Mouse (Mus musculus): ENCODE data around the gene Tmem181a. TPM values are rescaled to one million over a fixed set of nuclear protein-coding genes. Genes with fewer than 3 reads are reported as not detected.
A peak's percentile ranks its signal among the peaks of the same experiment; 100 is the strongest.
"Not testable (repeated sequence)": the region's sequence is repeated elsewhere in the genome, so short reads cannot be mapped to it uniquely, and the experiment has no call there.

The Tmem181a gene
- polyA plus RNA-seq, 2 experiments from 2014 or later, result 14.7 to 19.1 TPM

DNA sequence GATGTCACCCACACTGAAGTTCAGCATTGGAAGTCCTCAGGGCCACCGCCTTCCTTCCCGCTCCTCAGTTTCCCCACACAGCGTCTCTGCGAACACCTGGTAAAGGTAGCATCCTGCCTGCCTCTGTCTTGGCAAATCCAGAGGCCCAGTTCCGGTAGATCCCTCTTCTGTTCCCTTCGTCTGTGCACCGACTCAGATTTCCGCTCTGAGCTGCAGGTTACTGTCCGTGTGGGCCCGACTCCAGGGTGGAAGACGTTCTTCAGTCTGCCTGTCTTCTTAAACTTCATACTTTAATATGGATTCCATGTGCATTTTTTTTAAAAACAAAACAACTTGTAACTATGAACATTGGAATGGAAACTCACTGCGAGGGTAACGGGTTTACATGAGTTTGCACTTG is 49.8 kb downstream of the Tmem181a start:
- not testable (repeated sequence) for ATAC-seq

DNA sequence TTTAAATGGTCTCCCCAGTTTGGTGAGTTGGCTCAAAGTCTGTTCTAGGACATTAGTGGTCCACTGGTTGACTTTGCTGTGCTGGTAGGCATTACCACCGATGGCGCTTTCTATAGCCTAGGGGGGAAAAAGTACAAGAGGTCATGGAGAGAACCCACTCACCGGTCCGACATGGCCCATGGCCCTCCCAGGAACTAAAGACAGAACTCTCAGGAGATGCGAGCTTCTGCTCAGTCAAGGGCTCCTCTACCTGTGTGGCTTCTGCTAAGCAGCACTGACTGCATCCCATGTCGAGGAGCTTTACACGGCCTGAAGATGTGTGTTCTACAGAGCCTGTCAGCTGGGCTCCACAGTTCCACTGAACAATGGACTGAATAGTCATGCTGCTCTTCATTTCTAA is 55.1 kb downstream of the Tmem181a start:
- ATAC-seq, result not testable (repeated sequence)

DNA sequence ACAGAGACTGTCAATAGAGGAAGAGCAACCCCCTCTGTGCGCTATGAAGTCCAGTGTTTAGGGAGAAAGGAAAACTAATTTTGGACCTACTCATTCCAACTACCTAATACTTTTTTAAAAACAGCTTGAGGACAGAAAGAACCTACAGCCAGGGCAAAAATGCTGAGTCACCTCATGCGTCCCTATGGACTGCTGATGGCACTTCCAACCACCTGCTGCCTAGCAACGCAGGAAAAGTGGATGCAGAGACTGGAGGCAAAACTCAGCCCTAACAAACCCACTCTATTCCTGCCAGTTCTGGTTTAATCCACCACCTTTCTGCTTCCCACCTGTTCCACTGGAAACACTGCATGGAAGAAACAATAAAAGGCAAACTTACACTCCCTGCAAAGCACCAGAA is 56.1 kb downstream of the Tmem181a start:
- ATAC-seq, result not testable (repeated sequence)

DNA sequence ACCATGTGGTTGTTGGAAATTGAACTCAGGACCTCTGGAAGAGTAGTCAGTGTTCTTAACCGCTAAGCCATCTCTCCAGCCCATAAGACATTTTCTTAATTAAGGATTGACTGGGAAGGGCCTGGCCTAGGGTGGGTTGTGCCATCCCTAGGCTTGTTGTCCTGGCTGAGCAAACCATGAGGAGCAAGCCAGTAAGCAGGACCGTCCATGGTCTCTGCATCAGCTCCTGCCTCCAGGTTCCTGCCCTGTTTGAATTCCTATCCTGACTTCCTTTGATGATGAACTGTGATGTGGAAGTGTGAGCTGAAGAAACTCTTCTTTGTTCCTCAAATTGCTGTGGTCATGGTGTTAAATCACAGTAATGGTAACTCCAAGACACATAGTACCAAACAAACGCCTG is 57.8 kb downstream of the Tmem181a start:
- ATAC-seq, result not testable (repeated sequence)

DNA sequence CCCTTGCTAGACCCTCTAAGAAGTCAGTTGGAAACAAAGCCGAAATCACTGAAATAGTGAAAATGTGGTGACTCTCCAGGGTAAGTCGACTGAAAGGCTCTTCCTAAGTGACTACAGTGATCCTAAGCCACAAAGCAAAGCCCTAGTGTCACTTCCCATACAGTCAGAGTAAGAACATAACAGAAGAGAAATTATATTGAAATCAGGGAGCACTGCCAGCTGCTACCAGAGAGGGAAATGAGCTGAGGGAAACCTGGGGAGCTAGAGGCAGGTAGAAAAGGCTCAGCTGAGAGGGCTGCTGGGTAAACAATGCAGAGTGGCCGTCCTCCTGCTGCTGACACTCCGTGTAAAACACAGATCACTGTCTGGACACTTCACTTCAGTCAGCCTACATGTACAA is 59.0 kb downstream of the Tmem181a start:
- ATAC-seq, result not testable (repeated sequence)

DNA sequence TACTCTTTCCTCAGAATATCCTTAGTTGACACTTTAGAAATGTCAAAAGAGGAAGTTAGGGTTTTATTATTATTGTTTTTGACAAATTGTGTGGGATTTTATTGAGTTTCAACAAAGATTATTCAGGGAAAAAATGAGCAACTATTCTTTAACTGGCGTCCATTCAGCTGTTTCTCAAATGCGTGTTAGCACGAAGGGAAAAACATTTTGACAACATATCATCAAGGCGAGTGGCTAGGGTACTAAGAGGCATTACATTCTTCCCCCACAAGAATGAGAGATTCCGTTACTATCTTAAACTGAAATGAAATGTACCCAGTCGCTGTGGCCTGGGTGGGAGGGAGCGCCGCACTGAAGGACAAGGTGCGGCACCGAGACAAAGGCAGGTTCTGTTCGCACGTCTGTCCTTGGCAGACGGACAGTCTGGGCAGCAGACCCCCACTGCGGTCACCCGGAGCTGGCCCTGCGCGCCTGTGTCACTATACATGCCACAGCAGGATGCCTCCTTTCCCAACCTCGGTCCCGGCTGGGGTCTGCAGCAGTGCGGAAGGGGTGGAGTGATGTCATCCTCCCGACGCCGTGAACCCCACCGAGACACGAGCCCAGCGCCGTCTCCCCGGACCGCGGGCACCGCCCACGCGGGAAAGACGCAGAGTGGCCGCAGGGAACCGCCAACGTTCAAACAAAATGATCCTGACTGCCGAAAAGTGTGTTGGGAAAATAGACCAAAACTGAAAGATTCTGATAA is 59.9 kb downstream of the Tmem181a start:
- not testable (repeated sequence) for ATAC-seq

DNA sequence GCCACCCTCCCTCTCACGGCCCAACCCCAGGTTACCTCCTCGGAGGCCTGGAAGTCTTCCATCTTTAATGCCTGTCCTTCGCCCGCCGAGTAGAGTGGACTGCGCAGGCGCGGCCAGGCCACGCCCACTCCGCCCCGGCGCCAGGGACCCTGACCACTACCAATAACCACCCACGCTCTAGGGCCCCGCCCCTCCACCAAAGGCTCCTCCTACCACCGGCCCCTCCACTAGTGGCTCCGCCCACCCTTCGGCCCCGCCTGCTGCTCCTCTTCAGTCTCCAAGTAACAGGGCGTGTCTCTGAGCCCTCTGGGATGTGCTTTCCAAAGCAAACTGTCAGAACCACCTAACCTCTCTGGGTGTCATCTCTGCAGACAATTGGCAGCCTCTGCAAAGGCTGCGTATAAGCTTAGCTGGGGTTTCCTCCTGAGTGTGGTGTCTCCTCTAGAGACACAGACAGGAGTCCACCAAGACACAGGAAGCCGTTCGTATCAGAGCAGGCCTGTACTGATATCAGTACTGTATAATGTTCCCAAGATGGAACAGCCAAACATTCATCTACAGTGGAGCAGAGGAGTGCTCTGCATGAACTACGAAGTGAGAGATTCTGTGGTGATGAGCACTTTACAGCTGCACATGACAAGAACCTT is 60.8 kb downstream of the Tmem181a start, which contains the start of gene Dynlt1a:
Gene Dynlt1a, minus strand, starts transcription at position 162 of the 647 bp plus-strand sequence.
- ATAC-seq, result peak; percentile 93

DNA sequence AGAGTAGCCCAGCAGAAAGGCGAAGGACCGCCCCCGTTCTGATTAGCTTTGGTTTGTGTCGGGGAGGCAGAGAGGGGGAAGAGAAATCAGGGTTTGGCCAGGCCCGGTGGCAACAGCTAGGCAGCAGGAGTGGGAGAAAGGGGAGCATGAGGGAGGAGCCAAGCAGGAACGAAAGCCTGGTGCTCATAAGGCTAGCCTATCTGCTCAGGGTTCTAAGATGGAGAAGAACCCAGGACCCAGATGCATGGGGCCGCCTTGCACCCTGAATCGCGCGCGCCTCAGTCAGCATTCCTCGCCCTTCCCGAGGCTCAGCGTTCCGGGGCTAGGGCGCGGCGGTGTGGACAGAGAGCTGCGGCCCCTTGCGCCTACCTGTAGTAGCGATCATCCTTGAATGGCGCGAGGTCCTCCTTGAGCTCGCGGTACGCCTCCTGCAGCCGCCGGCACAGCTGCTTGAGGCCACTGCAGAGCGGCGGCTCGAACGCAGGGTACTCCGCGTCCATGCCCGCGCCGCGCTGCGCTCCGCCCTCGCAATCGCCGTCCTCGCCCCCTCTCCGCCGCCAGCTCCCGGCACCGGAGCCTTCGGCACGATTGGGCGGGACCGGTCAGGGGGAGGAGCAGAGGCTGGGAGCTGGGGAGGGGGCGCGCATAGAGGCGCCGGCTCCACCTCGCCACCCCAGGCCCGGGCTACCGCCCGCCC is 64.6 kb downstream of the Tmem181a start:
- not testable (repeated sequence) for ATAC-seq

DNA sequence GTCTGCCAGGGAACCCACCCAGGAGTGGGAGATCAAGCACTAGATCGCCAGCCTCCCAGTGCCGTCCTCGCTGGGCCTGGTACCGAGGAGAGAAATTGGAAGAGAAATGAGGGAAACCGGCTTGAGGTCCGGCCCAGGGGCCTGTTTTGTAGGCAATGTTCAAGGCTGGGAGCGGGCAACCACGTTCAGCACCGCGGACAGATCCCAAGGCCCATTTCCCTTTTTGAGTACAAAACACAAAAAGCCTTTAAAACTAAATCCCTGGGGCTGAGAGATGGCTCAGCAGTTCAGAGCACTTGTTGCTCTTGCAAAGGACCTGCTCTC is 65.1 kb downstream of the Tmem181a start:
- ATAC-seq, result not testable (repeated sequence)

DNA sequence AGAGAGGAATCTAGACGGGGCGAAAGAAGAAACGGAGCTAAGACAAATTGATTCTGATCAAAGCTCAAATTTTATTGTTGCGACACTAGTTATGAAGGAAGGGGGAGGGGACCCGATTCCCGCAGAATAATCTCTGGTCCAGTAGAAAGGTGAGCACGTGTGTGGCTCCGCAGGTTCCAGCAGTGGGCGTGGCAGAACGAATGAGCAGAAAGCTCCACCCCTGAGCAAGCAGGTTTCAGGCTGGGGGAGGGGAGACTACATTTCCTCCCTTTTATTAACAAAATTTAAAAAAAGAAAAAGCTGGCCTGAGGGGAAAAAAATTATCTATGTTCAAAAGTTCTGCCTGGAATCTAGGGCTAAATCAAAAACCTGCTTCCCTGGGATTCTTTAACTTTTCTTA is 68.4 kb downstream of the Tmem181a start:
- not testable (repeated sequence) for ATAC-seq

DNA sequence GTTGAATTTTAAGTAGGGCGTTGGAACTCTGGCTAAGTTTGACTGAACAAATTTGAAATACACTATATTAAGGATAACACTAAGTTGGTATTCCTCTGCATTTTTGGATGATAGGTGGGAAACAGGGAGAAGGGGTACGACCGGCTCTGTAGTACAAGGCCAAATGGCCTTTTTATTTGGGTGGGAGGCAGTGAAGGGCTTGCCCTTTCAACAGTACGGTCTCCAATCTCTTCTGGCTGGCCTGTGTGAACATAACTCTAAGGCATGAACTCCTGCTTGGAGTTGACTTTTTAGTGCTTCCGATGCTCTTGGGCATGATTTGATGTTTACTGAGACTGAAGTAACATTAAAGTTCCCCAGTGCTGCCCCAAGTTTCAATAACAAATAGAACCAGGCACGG is 68.9 kb downstream of the Tmem181a start:
- ATAC-seq, result not testable (repeated sequence)

DNA sequence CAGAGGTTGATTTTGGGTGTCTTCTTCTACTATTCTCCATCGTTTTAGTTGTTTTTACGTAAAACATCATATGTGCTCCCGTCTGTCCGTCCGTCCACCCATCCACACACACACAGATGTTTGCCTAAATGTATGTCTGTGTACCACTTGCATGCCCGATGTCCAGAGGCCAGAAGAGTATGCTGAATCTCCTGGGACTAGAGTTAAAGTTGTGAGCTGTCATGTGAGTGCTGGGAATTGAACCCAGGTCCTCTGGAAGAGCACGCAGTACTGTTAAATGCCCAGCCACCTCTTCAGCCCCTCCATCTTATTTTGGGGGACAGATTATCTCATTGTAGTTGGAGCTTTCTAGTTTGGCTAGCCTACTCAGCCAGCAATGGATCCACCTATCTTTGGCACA is 70.9 kb downstream of the Tmem181a start:
- ATAC-seq, result not testable (repeated sequence)

DNA sequence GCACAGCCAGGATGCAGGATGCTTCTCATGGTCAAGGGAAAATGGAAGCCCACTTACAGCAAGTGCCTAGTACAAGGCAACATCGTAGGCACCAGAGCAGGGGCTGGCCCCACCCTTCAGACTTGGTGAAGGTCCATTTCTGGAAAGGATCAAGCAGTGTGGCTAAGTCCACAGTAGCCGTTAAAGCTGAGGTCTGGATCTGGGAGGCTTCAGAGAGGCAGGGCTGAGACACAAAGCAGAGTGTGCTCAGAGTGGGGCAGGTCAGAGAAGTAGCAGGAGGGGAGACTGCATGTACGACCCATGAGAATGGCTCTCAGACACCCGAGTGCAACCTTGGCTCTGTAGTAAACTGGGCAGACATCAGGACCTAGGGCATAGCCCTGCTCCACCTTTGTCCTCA is 72.3 kb downstream of the Tmem181a start:
- ATAC-seq, result not testable (repeated sequence)

DNA sequence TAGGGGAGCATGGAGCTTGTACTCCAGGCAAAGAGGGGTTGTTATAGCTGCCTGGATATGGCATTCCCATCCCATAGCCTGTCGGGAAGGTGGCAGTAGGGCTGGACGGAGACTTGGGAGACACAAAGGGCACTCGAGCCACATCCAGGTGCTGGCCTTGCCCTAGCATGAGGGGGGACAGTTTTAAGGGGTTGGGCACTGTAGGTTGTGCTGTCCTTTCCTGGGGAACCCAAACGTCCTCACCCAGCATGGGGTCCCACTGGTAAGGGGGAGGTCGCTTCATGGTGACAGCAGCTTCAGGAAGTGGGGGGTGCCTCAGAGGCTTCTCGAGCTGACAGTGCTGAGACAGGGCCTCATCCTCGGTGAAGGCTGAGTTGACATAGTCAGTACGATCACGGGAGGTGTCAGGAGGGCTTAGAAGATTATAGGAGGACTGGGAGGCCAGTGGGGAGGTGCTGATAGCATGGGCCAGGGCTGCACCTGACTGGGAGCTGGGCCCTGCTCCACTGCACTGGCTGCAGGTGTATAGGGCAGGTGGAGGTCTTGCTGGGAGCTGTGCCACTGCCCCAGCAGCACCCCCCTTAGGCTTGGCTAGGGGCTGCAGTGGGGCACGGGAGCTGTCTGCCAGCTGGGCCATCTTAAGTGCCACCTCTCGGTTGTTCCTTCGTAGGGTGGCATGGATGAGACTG is 86.1 kb downstream of the Tmem181a start:
- not testable (repeated sequence) for ATAC-seq

DNA sequence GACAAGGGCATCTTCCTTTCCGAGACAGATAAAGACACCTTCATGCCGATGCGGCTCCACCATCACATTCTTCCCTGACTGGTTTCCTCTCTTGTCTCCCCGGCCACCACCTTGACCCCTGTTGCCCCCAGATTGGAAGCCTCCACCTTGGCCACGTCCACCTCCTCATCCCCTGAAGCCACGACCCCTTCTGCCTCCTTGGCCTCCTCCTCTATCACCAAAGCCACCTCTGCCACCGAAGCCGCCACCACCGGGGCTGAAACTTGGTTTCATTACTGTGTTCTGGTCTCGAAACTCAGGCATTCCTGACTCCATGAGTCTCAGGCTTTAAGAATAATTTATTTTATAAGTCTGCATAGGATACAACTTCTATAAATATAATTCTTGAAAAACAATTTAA is 98.6 kb downstream of the Tmem181a start:
- ATAC-seq, result not testable (repeated sequence)

Other genes with a start within 250 kb of the Tmem181a start
- gene Serac1, start 177.1 kb upstream of the Tmem181a start, polyA plus RNA-seq (2017; shearing (Covaris generic)), result 1 to 10 TPM; 1.4 to 2.3 TPM
- 10 to 100 TPM; 93.2 to 94.5 TPM for gene Gtf2h5, start 177.1 kb upstream of the Tmem181a start, polyA plus RNA-seq (2017; shearing (Covaris generic))
- gene Tulp4, start 150.4 kb upstream of the Tmem181a start, polyA plus RNA-seq (2017; shearing (Covaris generic)), result 10 to 100 TPM; 23.5 to 48.7 TPM
- 10 to 100 TPM; 10.7 to 10.9 TPM for gene Dynlt1a, start 60.6 kb downstream of the Tmem181a start, polyA plus RNA-seq (2017; shearing (Covaris generic))
- 100 to 1,000 TPM; 128 to 139 TPM for gene Dynlt1b, start 173.3 kb downstream of the Tmem181a start, polyA plus RNA-seq (2017; shearing (Covaris generic))